Mouse (Mus musculus) embryo, embryonic 10 days (tissue): Measurements from ENCODE around the gene Pim1.

Source experiments
- DNase-seq: peaks from one replicate; pipeline ENCODE4 v3.0.0-alpha.2; 2015; ENCODE audit warnings: low spot score

The Pim1 gene

GRCm38 (mm10) chr17:29465405-29466010 is 25.0 kb upstream of the Pim1 start:
- DNase-seq = peak; percentile 87

GRCm38 (mm10) chr17:29467030-29467429 is 23.5 kb upstream of the Pim1 start:
- no peak for DNase-seq

GRCm38 (mm10) chr17:29473466-29473865 is 17.1 kb upstream of the Pim1 start:
- DNase-seq = no peak

GRCm38 (mm10) chr17:29474036-29474435 is 16.5 kb upstream of the Pim1 start:
- no peak for DNase-seq

- no peak for DNase-seq
These were observed 15.4 kb upstream of the Pim1 start for GRCm38 (mm10) chr17:29475142-29475541.

- no peak for DNase-seq
These were observed 14.1 kb upstream of the Pim1 start for GRCm38 (mm10) chr17:29476461-29476860.

- DNase-seq = no peak
These were observed 13.2 kb upstream of the Pim1 start for GRCm38 (mm10) chr17:29477357-29477756.

- DNase-seq = no peak
These were observed 12.3 kb upstream of the Pim1 start for GRCm38 (mm10) chr17:29478271-29478670.

GRCm38 (mm10) chr17:29480256-29480655 is 10.3 kb upstream of the Pim1 start:
- DNase-seq = no peak

GRCm38 (mm10) chr17:29482632-29483031 is 7.9 kb upstream of the Pim1 start:
- DNase-seq = no peak

GRCm38 (mm10) chr17:29483282-29483681 is 7.3 kb upstream of the Pim1 start:
- no peak for DNase-seq

GRCm38 (mm10) chr17:29484431-29484830 is 6.1 kb upstream of the Pim1 start:
- DNase-seq = no peak

- DNase-seq = no peak
These were observed 5.0 kb upstream of the Pim1 start for GRCm38 (mm10) chr17:29485336-29486233.

GRCm38 (mm10) chr17:29488257-29488977 is 2.1 kb upstream of the Pim1 start:
- DNase-seq = no peak

- peak; percentile 62 for DNase-seq
These were observed 1.3 kb upstream of the Pim1 start for GRCm38 (mm10) chr17:29488978-29489970.

GRCm38 (mm10) chr17:29489971-29490712 is 411 bp upstream of the Pim1 start:
- peak; percentile 98 for DNase-seq

GRCm38 (mm10) chr17:29491591-29492268 is 1.2 kb downstream of the Pim1 start:
- DNase-seq = peak; percentile 64

GRCm38 (mm10) chr17:29492269-29493191 is 2.0 kb downstream of the Pim1 start:
- DNase-seq = peak; percentile 65

- DNase-seq = no peak
These were observed 3.0 kb downstream of the Pim1 start for GRCm38 (mm10) chr17:29493461-29493980.
